Mouse (Mus musculus): ENCODE results near the gene Gxylt1.
A peak's percentile ranks its signal among the peaks of the same experiment; 100 is the strongest.
"Not testable (repeated sequence)": the region's sequence is repeated elsewhere in the genome, so short reads cannot be mapped to it uniquely, and the experiment has no call there.

Gxylt1 gene

GRCm38 (mm10) chr15:93274679-93275583 is at the start of gene Gxylt1:
Gxylt1 (minus strand) TSS chr15:93275179.
- DNase-seq (ENCODE audit: low read depth, low spot score): peak; percentile 99

GRCm38 (mm10) chr15:93318781-93319180 is 43.8 kb upstream of the Gxylt1 start:
- no peak for DNase-seq (ENCODE audit: low read depth, low spot score)

- DNase-seq (ENCODE audit: low read depth, low spot score): not testable (repeated sequence)
These were observed 35.3 kb upstream of the Gxylt1 start for GRCm38 (mm10) chr15:93310304-93310703.

GRCm38 (mm10) chr15:93298197-93298596 is 23.2 kb upstream of the Gxylt1 start:
- no peak for DNase-seq (ENCODE audit: low read depth, low spot score)

GRCm38 (mm10) chr15:93294483-93294882 is 19.5 kb upstream of the Gxylt1 start:
- DNase-seq (ENCODE audit: low read depth, low spot score): no peak

GRCm38 (mm10) chr15:93288321-93288720 is 13.3 kb upstream of the Gxylt1 start:
- DNase-seq (ENCODE audit: low read depth, low spot score): no peak

- no peak for DNase-seq (ENCODE audit: low read depth, low spot score)
These were observed 12.6 kb upstream of the Gxylt1 start for GRCm38 (mm10) chr15:93287628-93288027.

- no peak for DNase-seq (ENCODE audit: low read depth, low spot score)
These were observed 10.3 kb upstream of the Gxylt1 start for GRCm38 (mm10) chr15:93285244-93285643.

- DNase-seq (ENCODE audit: low read depth, low spot score): no peak
These were observed 9.3 kb upstream of the Gxylt1 start for GRCm38 (mm10) chr15:93284326-93284725.

- DNase-seq (ENCODE audit: low read depth, low spot score): peak; percentile 43
These were observed 8.4 kb upstream of the Gxylt1 start for GRCm38 (mm10) chr15:93283349-93283748.

GRCm38 (mm10) chr15:93276276-93276675 is 1.3 kb upstream of the Gxylt1 start:
- DNase-seq (ENCODE audit: low read depth, low spot score): peak; percentile 46

GRCm38 (mm10) chr15:93275623-93276022 is 644 bp upstream of the Gxylt1 start:
- DNase-seq (ENCODE audit: low read depth, low spot score): no peak

GRCm38 (mm10) chr15:93273788-93274678 is 946 bp downstream of the Gxylt1 start:
- DNase-seq (ENCODE audit: low read depth, low spot score): no peak

- DNase-seq (ENCODE audit: low read depth, low spot score): no peak
These were observed 2.0 kb downstream of the Gxylt1 start for GRCm38 (mm10) chr15:93272948-93273347.

- DNase-seq (ENCODE audit: low read depth, low spot score): no peak
These were observed 4.6 kb downstream of the Gxylt1 start for GRCm38 (mm10) chr15:93270289-93270855.

- no peak for DNase-seq (ENCODE audit: low read depth, low spot score)
These were observed 5.4 kb downstream of the Gxylt1 start for GRCm38 (mm10) chr15:93269572-93269971.

GRCm38 (mm10) chr15:93268001-93268400 is 7.0 kb downstream of the Gxylt1 start:
- DNase-seq (ENCODE audit: low read depth, low spot score): no peak

- no peak for DNase-seq (ENCODE audit: low read depth, low spot score)
These were observed 7.5 kb downstream of the Gxylt1 start for GRCm38 (mm10) chr15:93267479-93267878.

GRCm38 (mm10) chr15:93266361-93266760 is 8.6 kb downstream of the Gxylt1 start:
- DNase-seq (ENCODE audit: low read depth, low spot score): peak; percentile 36

- peak; percentile 81 for DNase-seq (ENCODE audit: low read depth, low spot score)
These were observed 9.3 kb downstream of the Gxylt1 start for GRCm38 (mm10) chr15:93265728-93266127.

GRCm38 (mm10) chr15:93265231-93265630 is 9.7 kb downstream of the Gxylt1 start:
- no peak for DNase-seq (ENCODE audit: low read depth, low spot score)

GRCm38 (mm10) chr15:93264221-93264620 is 10.8 kb downstream of the Gxylt1 start:
- DNase-seq (ENCODE audit: low read depth, low spot score): no peak
